Mouse (Mus musculus) thymus, postnatal 36 days (tissue): ENCODE data around the gene Olfr1283.
"Not testable (repeated sequence)": the region's sequence is repeated elsewhere in the genome, so short reads cannot be mapped to it uniquely, and the experiment has no call there.

ENCODE experiments used
- DNase-seq, 2 experiments: peaks; one replicate each; pipeline ENCODE4 v3.0.0; 2022; ENCODE audit warnings: mixed read lengths in 2 of 2

The Olfr1283 gene

GRCm38 (mm10) chr2:111366490-111366889 is at the start of gene Olfr1283:
Gene Olfr1283 (plus strand): TSS chr2:111366790.
- DNase-seq = no peak

GRCm38 (mm10) chr2:111326220-111326619 is 40.4 kb upstream of the Olfr1283 start, which contains the start of gene Olfr1281:
Gene Olfr1281 (plus strand): TSS chr2:111326520.
- no peak for DNase-seq

GRCm38 (mm10) chr2:111333721-111334120 is 32.9 kb upstream of the Olfr1283 start:
- not testable (repeated sequence) for DNase-seq

DNA sequence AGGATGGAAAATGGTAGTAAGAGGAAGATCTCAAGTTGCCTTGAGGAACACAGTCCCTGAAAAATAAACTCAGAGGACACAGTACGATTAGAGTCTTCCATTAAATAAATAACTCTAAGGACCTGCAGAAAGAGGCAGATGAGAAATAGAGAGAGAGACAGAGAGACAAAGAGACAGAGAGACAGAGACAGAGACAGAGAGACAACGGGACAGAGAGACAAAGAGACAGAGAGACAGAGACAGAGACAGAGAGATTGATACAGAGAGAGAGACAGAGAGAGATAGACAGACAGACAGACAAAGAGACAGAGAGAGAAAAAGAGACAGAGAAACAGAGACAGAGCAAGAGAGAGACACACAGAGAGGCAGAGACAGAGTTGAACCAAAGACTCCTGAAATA is 30.6 kb upstream of the Olfr1283 start, which contains the start of gene Olfr1282:
Gene Olfr1282 (minus strand): TSS at position 101 of the 400 bp plus-strand sequence.
- no peak for DNase-seq

GRCm38 (mm10) chr2:111375222-111375621 is 8.6 kb downstream of the Olfr1283 start, which contains the start of gene Olfr1284:
Gene Olfr1284 (plus strand): TSS chr2:111375522.
- DNase-seq = no peak
